Mouse (Mus musculus): ENCODE data around the gene Cyp26a1.

The Cyp26a1 gene

DNA sequence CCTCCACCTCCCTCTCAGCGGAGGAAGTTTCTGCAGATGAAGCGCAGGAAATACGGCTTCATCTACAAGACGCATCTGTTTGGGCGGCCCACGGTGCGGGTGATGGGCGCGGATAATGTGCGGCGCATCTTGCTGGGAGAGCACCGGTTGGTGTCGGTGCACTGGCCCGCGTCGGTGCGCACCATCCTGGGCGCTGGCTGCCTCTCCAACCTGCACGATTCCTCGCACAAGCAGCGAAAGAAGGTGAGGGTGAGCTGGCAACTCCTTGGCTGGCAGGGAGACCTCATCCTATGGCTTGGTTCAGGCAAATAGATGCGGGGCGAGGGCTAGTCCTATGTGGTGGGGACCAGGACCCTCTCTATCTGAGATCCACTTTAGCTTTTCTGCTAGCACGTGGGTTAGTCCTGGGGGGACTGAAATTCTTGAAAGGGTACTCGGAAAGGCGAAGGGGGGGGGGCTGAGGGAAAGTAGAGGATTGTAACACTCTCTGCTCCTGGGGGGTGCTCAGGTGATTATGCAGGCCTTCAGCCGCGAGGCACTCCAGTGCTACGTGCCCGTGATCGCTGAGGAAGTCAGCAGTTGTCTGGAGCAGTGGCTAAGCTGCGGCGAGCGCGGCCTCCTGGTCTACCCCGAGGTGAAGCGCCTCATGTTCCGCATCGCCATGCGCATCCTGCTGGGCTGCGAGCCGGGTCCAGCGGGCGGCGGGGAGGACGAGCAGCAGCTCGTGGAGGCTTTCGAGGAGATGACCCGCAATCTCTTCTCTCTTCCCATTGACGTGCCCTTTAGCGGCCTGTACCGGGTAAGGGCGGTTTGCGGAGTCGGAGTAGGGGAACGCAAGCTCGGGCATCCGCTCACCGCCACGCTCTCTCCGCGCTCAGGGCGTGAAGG lies 919 bp downstream of the Cyp26a1 start:
- no peak for DNase-seq (ENCODE audit: low read depth, low spot score)

DNA sequence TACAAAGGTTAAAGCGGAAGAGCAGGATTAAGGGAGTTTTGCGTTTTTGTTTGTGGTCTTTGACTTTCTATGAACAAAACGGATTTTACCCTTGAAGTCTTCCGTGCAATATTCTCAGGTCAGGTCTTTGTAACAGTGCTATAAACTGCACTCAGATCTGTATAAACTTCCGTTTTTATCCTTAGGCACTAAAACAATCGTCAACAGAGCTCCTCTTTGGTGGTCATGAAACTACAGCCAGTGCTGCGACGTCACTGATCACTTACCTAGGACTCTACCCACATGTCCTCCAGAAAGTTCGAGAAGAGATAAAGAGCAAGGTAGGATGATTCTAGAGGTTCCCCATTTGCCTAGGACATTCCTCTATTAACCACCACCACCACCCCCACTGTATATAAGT lies 2.1 kb downstream of the Cyp26a1 start:
- DNase-seq (ENCODE audit: low read depth, low spot score): no peak

GRCm38 (mm10) chr19:37702377-37703076 lies 4.9 kb downstream of the Cyp26a1 start:
- no peak for DNase-seq (ENCODE audit: low read depth, low spot score)

DNA sequence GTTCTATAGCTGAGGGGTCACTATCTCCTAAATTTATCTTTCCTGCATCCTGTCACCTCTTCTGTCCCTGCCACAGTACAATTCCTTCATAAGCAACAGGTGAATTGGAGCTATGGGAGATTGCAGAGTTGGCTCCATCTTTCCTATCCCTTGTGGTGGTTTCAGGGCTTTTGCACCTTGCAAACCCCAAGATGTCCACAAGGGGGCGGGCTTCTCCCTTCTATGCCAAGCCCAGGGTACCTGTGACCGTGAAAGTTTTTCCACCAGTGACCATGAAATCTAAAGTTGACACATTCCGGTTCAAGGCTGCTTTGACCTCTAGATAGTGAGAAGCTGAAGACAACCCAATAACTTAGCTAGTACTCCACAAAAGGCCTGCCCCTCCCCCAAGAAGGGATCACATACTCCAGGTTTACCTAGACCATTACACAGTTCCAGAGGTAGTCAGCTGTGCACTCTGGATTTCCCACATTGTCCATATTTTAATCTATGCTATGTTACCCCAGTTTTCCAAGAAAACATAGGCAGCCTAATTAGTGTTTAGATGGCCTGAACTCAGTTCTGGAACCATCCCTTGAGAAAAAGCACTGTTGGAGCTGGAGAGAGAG lies 6.4 kb downstream of the Cyp26a1 start:
- DNase-seq (ENCODE audit: low read depth, low spot score): peak; percentile 18

- no peak for DNase-seq (ENCODE audit: low read depth, low spot score)
These were observed 8.1 kb downstream of the Cyp26a1 start for GRCm38 (mm10) chr19:37705722-37706121.

DNA sequence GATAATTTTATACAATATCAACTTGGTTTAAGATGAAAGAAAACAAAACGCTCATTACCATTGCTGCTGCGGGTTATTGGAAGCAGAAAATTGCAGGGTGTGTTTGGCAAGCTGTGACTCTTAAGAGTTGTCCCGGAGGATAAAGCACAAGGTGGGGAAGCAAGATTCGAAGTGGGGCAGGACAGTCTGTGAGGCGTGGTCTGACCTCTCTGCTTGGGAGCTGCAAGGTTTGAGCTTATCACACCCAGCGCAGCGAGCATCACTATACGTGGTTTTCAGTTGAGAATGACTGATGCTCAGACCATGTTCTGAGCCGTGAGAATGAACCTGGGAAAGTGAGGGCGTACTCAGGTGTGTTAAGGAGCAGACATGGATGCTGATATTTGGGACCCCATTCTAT lies 17.1 kb downstream of the Cyp26a1 start:
- no peak for DNase-seq (ENCODE audit: low read depth, low spot score)

DNA sequence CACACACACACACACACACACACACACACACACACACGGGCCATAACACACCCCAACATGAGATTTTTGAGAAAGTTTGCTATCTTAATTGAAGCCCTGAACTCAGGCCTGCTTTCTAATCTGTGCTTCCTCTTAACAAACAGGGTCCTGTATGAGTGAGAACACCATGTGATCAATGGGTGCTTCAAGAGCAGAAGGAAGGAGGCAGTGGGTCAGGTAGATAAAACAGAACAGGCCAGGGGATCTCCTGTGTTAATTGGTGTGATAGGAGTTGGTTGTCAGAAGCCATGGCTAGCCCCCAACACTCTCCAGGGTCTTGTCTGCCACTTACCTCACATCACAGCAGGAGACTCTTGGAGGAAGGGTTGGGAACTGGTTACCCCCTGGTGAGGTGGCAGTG lies 18.4 kb downstream of the Cyp26a1 start:
- no peak for DNase-seq (ENCODE audit: low read depth, low spot score)

DNA sequence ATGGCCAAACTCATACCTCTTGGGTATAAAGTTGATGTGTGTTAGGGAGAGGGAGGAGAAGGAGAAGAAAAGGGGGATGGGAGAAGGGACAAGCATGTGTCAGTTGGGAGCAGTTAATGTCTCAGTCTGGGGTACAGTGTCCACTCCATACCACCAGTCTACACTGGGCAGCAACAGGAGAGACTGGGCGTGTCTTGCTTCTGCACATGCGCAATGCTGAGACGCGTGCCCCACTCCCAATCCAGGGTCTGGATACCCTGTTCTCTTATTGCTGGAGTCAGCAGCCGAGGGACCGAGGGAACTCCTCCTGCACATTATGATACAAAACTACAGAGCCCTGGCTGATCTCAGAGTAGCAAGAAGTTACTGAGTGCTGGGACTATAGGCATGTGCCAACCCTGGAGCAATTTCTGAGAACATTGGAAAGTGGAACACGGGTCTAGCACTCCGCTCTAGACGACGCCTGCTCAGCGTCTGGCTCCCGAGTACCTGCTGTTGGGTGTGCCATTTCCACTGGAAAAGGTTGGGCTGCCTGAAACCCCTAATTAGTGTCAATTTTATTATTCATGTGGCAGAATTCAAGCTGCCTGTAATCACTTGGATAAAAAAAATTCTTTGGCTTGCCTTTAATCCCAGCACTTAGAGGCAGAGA lies 19.1 kb downstream of the Cyp26a1 start:
- DNase-seq (ENCODE audit: low read depth, low spot score): no peak

DNA sequence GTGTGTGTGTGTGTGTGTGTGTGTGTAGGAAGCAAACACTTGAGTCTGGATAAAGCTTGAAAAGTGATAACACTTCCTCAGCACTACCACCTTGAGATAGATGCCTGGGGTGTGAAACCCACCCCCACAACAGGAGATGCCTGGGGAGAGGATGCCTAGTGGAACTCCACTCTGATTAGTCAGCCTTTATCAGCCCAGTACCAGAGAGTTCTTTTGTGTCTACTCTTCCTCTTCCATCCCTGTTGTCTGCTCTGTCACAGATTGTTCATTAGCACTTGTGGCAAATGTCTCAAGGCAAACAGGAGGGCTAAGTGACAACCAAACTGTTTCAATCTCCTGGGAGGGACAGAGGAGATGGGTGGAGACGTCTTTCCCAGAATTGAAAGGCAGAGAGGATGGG lies 21.6 kb downstream of the Cyp26a1 start:
- no peak for DNase-seq (ENCODE audit: low read depth, low spot score)

DNA sequence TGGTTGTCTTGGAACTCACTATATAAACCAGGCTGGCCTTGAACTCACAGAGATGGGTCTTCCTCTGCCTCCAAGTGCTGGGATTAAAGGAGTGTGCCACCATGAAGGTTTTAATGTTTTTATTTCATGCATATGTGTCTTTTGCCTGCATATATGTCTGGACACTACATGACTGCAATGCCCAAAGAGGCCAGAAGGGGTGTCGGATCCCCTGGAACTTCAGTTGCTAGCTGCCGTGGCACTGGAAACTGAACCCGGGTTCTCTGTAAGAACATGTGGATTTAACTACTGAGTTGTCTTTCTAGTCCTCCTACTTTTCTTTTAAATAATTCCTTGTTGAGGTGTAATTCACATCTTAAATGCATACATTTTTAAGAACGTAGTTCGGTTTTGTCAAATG lies 27.0 kb downstream of the Cyp26a1 start:
- DNase-seq (ENCODE audit: low read depth, low spot score): no peak

DNA sequence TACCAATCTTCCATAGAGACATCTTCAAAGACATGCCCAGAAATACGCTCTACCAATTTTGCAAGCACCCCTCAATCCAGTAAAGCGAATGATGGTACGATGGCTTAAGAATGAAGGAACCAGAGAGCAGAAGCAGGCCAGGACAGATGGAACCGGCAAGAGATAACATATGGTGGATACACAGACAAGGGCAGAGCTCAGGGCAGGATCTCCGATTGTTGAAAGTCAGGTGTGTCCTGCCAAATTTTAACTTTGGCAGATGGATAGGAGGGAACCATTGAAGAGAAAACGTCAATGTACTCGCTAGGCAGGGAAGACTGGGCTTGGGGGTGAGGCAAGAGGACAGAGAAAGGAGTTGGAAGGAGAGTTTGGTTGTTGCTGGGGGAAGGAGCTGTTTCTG lies 29.0 kb downstream of the Cyp26a1 start:
- no peak for DNase-seq (ENCODE audit: low read depth, low spot score)

DNA sequence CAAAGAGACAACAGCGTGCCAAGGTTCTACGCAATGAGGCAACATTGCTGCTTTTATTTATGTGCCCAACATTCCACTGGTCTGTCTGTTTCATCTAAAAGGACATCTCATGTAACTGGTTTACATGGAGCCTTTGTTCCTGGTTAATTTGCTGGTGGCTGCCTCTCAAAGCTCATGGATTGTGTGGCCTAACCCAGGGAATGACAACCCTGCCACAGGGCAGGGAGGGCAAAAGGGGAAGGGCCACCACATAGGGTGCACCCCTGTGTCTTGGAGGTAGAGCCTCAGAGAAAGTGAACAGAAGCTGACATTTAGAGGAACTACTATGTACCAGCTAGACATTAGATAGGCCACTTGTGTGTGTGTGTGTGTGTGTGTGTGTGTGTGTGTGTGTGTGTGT lies 29.8 kb downstream of the Cyp26a1 start:
- no peak for DNase-seq (ENCODE audit: low read depth, low spot score)

GRCm38 (mm10) chr19:37735426-37735825 lies 37.8 kb downstream of the Cyp26a1 start:
- DNase-seq (ENCODE audit: low read depth, low spot score): no peak

DNA sequence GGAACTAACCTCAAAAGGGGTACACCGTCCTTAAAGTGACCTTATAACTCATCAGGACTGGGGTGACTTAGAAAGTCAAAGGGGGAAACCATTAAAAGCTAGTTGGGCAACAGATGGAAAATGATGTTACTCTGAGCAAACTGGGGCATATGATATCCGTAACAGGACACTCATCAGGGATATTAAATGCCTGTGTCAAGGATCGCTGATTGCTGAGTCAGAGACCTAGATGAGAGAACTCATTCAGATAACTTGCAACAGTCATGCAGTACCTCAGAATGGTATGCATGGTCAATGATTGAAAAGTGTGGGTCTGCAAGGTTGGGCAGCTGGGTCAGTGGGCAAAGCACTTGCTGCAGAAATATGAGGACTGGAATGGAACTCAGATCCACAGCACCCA lies 41.0 kb downstream of the Cyp26a1 start:
- no peak for DNase-seq (ENCODE audit: low read depth, low spot score)

- DNase-seq (ENCODE audit: low read depth, low spot score): no peak
These were observed 42.4 kb downstream of the Cyp26a1 start for GRCm38 (mm10) chr19:37740043-37740442.

Measured in skeletal muscle tissue, adult 2 months (tissue).